Mouse (Mus musculus): ENCODE measurements at regions not wholly inside any gene's neighbourhood (a gene's known extent, or its start where the extent isn't known, plus 50 kb on each side); places are given as distances from the start of the nearest gene placed in this dataset.

GRCm38 (mm10) chr7:119089931-119090330, 94.5 kb downstream of the Gpr139 start:
- DNase-seq = no peak

DNA sequence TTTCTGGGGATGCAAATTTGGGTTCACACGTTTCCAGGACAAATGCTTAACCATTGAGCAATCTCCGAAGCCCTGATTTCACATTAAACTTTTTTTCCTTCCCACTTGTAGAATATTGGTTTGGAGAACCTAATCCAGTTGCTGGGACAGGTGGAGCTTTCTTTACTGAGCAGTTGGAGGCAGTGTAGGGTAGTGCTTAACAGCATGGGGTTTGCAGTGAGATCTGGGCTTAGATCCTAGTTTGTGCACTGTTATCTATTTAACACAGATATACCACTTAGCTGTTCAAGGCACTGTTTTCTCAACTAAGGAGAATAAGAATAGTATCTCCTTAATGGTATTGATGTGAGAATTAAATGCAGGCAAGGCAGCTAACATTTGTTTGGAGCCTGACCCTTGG, 93.5 kb upstream of the Gprc5b start:
- no peak for DNase-seq

- no peak for DNase-seq
Observed at GRCm38 (mm10) chr7:119087723-119088419, 92.9 kb upstream of the Gprc5b start.

- peak; percentile 6 for DNase-seq
Observed at GRCm38 (mm10) chr7:119085696-119086451, 90.9 kb upstream of the Gprc5b start.

GRCm38 (mm10) chr7:119076712-119077619, 82.0 kb upstream of the Gprc5b start:
- DNase-seq = peak; percentile 73

GRCm38 (mm10) chr7:119066026-119066425, 71.0 kb upstream of the Gprc5b start:
- no peak for DNase-seq

Data from retina, postnatal 1 day (tissue).